Mouse (Mus musculus) megakaryocyte, embryonic 14.5 days (primary cell): ENCODE data around the gene Vash2.

Experiments
- FLI1 ChIP-seq: IDR thresholded peaks from 2 replicates; pipeline ENCODE4 v1.6.1; 2012; ENCODE audit warnings: low read length, inconsistent platforms, mixed read lengths
- GATA1 ChIP-seq: IDR thresholded peaks from 3 replicates; pipeline ENCODE4 v1.6.1; 2012; ENCODE audit warnings: mixed read lengths, low read length, inconsistent platforms, borderline replicate concordance

- TF ChIP-seq GATA1 (no peak), FLI1 (no peak)
These were observed 48.9 kb downstream of the Vash2 start for GRCm38 (mm10) chr1:190930181-190930580.
